Mouse (Mus musculus): ENCODE measurements at regions not wholly inside any gene's neighbourhood (a gene's known extent, or its start where the extent isn't known, plus 50 kb on each side); places are given as distances from the start of the nearest gene placed in this dataset.

DNA sequence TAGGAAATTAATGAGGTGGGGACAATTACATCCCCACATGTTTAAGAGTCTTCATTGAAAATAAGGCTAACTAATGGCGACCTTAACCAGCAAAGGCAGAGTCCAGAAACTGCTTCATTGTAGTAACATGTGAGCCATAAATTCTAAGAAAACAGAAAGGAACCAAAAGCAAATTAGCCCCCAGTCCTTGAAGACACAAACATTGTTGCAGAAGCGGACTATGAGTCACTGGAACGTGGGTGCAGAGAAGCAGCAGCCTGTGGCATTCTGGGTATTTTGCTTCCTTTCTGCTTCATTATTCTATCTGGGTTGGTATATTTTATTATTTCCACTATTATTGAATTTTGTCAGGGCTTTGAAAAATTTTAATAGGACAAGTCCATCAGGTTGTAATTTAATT lies 78.6 kb upstream of the 1700024P04Rik start:
- Histone ChIP-seq H3K36me3 (replicated peaks; ENCODE audit: control insufficient read depth, insufficient read depth, low read depth, low read length) (no peaks in the 10 kb centered on the region), H3K9ac (replicated peaks; ENCODE audit: low read length) (no peak overlapping the region), H3K4me3 (ENCODE audit: low read depth, low read length) (no peak overlapping the region)

DNA sequence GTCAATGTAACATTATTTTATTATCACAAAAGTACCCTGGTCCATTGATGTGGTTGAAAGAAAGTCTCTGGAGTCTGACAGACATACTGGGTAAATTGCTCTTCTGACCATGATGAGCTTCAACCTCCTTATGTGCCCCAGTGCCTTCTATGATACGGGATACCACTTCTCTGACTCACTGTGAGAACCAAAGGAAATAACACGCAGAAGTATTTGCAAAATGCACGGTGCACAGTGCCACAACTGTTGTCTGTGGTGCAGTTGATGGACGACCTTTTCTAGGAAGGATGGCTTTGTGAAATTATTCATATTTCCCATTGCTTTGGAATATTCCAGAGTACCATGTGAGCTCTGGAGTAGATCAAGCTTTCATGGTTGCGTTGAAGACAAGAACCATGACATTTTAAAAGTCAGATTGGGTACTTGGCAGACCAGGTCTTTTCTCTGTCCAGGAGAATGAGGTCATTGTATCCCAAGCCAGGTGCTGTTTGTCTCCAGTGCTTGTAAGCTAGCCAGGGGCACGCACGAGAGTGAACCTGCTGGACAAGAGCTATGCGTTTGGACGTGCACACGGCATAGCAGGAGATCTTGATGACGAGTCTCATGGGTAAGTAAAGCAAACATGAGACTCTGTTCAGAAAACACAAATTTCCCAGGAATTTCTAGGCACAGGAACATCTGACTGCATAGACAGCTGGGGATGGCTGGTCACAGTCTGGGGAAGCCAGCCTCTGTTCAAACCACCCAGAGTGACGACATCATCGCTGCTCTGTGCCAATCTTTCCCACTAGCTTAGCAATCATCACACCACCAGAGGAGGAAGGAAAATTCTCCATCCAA lies 74.0 kb upstream of the 1700024P04Rik start:
- Histone ChIP-seq H3K4me3 (ENCODE audit: low read depth, low read length) (no peak overlapping the region), H3K36me3 (replicated peaks; ENCODE audit: control insufficient read depth, insufficient read depth, low read depth, low read length) (no peaks in the 10 kb centered on the region), H3K9me3 (replicated peaks; ENCODE audit: control insufficient read depth, low read length) (no peaks in the 10 kb centered on the region), H3K4me2 (ENCODE audit: low read depth, low read length) (no peak overlapping the region), H3K9ac (replicated peaks; ENCODE audit: low read length) (no peak overlapping the region), H3K4me1 (ENCODE audit: control insufficient read depth, insufficient read depth, low read length) (no peaks in the 10 kb centered on the region), H3K27ac (replicated peaks; ENCODE audit: low read depth, low read length) (no peak overlapping the region), H3K27me3 (ENCODE audit: control insufficient read depth, insufficient read depth, low read length) (no peaks in the 10 kb centered on the region)
- 83% methylated on average over 13 of the region's 13 CpGs for WGBS
- ATAC-seq (replicated peaks; ENCODE audit: insufficient number of reproducible peaks, low FRiP score, low TSS enrichment, low read depth) (no peak), DNase-seq (ENCODE audit: low spot score) (no peak)

More for the DNA sequence above, 78.6 kb upstream of the 1700024P04Rik start:
- Histone ChIP-seq H3K27ac (replicated peaks; ENCODE audit: low read depth, low read length) (no peak overlapping the region), H3K27me3 (ENCODE audit: control insufficient read depth, insufficient read depth, low read length) (no peaks in the 10 kb centered on the region), H3K4me1 (ENCODE audit: control insufficient read depth, insufficient read depth, low read length) (no peaks in the 10 kb centered on the region), H3K9me3 (replicated peaks; ENCODE audit: control insufficient read depth, low read length) (no peaks in the 10 kb centered on the region), H3K4me2 (ENCODE audit: low read depth, low read length) (no peak overlapping the region)
- ATAC-seq (replicated peaks; ENCODE audit: insufficient number of reproducible peaks, low FRiP score, low TSS enrichment, low read depth) (no peak), DNase-seq (ENCODE audit: low spot score) (no peak)
- WGBS = 70% methylated on average over 3 of the region's 3 CpGs

DNA sequence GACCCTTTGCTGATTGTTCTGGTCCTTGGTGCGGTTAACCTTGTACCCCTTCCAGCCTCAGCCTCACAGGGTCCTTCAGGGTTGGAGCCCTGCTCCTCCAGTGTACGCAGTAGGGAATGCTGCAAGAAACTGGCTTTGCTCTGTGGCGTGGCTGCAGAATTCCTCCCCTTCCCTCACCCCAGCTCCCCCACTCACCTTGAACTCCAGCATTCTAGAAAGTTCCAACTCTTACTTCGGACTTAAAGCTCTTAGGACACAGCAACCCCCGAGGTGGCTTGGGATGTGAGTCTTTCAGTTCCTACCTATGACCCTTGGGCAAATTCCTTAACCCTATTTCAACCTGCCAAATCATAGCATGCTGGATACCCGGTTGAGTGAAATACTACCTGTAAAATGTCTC lies 73.3 kb upstream of the 1700024P04Rik start:
- Histone ChIP-seq H3K27me3 (ENCODE audit: control insufficient read depth, insufficient read depth, low read length) (no peaks in the 10 kb centered on the region), H3K9me3 (replicated peaks; ENCODE audit: control insufficient read depth, low read length) (no peaks in the 10 kb centered on the region), H3K4me1 (ENCODE audit: control insufficient read depth, insufficient read depth, low read length) (no peaks in the 10 kb centered on the region), H3K27ac (replicated peaks; ENCODE audit: low read depth, low read length) (no peak overlapping the region), H3K9ac (replicated peaks; ENCODE audit: low read length) (no peak overlapping the region), H3K4me2 (ENCODE audit: low read depth, low read length) (no peak overlapping the region), H3K36me3 (replicated peaks; ENCODE audit: control insufficient read depth, insufficient read depth, low read depth, low read length) (no peaks in the 10 kb centered on the region), H3K4me3 (ENCODE audit: low read depth, low read length) (no peak overlapping the region)
- ATAC-seq (replicated peaks; ENCODE audit: insufficient number of reproducible peaks, low FRiP score, low TSS enrichment, low read depth) = no peak
- no peak for DNase-seq (ENCODE audit: low spot score)
- WGBS = 76% methylated on average over 6 of the region's 6 CpGs

DNA sequence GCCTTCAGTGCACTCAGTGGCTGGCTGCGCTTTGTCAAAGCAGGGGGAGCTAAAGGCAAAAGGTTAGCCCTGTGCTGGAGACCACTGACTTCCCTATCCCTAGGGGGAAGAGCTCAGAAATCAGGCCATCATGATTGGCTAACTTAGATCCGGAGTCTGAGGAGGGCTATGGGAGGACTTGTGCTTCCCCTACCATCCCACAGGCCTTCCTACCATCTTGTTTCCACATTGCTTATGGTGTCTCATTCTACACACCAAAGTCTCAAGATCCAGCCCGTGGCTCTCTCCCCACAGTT lies 72.9 kb upstream of the 1700024P04Rik start:
- DNase-seq (ENCODE audit: low spot score) (no peak), ATAC-seq (replicated peaks; ENCODE audit: insufficient number of reproducible peaks, low FRiP score, low TSS enrichment, low read depth) (no peak)
- Histone ChIP-seq H3K36me3 (replicated peaks; ENCODE audit: control insufficient read depth, insufficient read depth, low read depth, low read length) (no peaks in the 10 kb centered on the region), H3K27ac (replicated peaks; ENCODE audit: low read depth, low read length) (no peak overlapping the region), H3K4me2 (ENCODE audit: low read depth, low read length) (no peak overlapping the region), H3K27me3 (ENCODE audit: control insufficient read depth, insufficient read depth, low read length) (no peaks in the 10 kb centered on the region), H3K9me3 (replicated peaks; ENCODE audit: control insufficient read depth, low read length) (no peaks in the 10 kb centered on the region), H3K9ac (replicated peaks; ENCODE audit: low read length) (no peak overlapping the region), H3K4me1 (ENCODE audit: control insufficient read depth, insufficient read depth, low read length) (no peaks in the 10 kb centered on the region), H3K4me3 (ENCODE audit: low read depth, low read length) (no peak overlapping the region)
- WGBS = 61% methylated on average over 3 of the region's 3 CpGs

DNA sequence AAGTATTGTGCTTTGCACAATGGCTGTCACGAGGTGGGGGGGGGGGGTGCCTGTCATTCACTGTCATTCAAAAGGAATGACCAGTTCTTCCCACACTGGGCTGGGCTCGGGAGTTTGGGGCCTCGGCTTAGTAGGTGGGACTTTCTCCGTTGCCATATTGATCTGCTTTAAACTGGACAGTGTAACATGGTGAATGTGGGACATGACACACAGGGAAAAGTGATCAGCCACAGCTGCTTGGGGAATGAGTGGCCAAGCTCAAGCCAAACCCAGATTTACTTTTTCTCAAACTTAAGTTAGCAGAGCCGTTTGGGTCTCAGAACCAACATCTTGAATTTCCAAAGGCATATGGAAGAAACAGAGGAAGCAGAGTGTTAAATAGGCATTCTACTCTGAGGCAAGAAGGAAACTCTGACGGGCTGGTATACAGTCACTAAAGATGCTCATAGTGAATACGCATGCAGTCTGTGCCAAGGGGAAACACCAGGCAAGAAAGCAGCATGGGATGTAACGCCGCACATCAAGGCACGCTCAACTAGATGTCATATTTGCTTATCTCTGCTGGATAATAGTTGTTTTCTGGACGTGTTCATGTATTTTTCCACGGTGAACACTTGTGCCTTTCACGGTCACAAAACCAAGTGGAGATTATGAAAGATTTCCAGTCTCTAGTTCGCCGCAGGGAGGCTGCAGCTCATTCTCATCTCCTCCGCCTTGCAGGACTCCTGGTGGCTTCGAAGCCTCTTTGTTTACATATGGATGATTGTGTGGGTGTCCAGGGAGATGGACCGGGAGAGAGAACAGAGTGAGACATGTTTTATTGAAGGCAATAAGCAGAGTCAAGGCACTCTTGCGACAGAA lies 72.3 kb upstream of the 1700024P04Rik start:
- no peaks in the 10 kb centered on the region for H3K9me3 ChIP-seq (replicated peaks; ENCODE audit: control insufficient read depth, low read length)
- DNase-seq (ENCODE audit: low spot score) (no peak), ATAC-seq (replicated peaks; ENCODE audit: insufficient number of reproducible peaks, low FRiP score, low TSS enrichment, low read depth) (no peak)
- no peaks in the 10 kb centered on the region for H3K36me3 ChIP-seq (replicated peaks; ENCODE audit: control insufficient read depth, insufficient read depth, low read depth, low read length)
- H3K27me3 ChIP-seq (ENCODE audit: control insufficient read depth, insufficient read depth, low read length) = no peaks in the 10 kb centered on the region
- no peaks in the 10 kb centered on the region for H3K4me1 ChIP-seq (ENCODE audit: control insufficient read depth, insufficient read depth, low read length)
- H3K27ac ChIP-seq (replicated peaks; ENCODE audit: low read depth, low read length) = no peak overlapping the region
- no peak overlapping the region for H3K4me2 ChIP-seq (ENCODE audit: low read depth, low read length)
- H3K4me3 ChIP-seq (ENCODE audit: low read depth, low read length) = no peak overlapping the region
- WGBS = 80% methylated on average over 19 of the region's 19 CpGs
- H3K9ac ChIP-seq (replicated peaks; ENCODE audit: low read length) = no peak overlapping the region

DNA sequence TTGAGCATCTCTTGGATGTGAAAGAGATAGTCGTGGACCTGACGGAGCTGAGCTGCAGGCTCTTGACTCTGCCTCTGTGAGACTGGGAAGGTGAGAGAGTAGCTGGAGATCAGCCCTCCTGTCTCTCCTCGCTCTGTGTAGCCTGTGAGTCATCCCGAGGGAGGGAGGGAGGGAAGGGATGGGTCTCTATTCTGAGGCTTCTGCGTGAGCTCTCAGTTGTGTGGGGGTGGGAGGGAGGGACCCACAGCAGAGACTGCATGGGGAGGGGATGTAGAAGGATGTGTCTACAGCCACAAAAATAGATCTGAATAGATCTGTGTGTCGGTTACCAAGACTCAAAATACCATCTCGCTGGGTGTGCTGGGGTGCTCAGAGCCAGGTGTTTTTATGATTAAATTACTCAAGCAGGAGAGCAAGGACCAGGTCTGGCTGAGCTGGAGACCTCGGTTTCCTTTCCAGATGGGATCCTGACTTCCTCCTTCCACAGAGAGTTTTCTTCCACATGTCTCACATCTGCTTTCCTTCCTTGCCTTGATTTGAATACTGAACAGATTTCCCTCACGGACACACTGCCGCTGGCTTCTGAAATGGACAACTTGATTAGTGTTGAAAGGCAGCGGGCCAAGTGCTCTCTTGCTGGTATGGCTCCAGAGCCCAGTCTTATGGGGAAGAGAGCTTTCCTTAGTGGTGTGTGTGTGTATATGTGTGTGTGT lies 71.4 kb upstream of the 1700024P04Rik start:
- Histone ChIP-seq H3K9me3 (replicated peaks; ENCODE audit: control insufficient read depth, low read length) (no peaks in the 10 kb centered on the region), H3K36me3 (replicated peaks; ENCODE audit: control insufficient read depth, insufficient read depth, low read depth, low read length) (no peaks in the 10 kb centered on the region), H3K27ac (replicated peaks; ENCODE audit: low read depth, low read length) (no peak overlapping the region), H3K4me1 (ENCODE audit: control insufficient read depth, insufficient read depth, low read length) (no peaks in the 10 kb centered on the region), H3K9ac (replicated peaks; ENCODE audit: low read length) (no peak overlapping the region), H3K27me3 (ENCODE audit: control insufficient read depth, insufficient read depth, low read length) (no peaks in the 10 kb centered on the region), H3K4me2 (ENCODE audit: low read depth, low read length) (no peak overlapping the region), H3K4me3 (ENCODE audit: low read depth, low read length) (no peak overlapping the region)
- ATAC-seq (replicated peaks; ENCODE audit: insufficient number of reproducible peaks, low FRiP score, low TSS enrichment, low read depth) = 0 out of 2 replicates have a peak, but pooled peaks have one; percentile 34
- WGBS = 41% methylated on average over 11 of the region's 11 CpGs
- peak; percentile 31 for DNase-seq (ENCODE audit: low spot score)

DNA sequence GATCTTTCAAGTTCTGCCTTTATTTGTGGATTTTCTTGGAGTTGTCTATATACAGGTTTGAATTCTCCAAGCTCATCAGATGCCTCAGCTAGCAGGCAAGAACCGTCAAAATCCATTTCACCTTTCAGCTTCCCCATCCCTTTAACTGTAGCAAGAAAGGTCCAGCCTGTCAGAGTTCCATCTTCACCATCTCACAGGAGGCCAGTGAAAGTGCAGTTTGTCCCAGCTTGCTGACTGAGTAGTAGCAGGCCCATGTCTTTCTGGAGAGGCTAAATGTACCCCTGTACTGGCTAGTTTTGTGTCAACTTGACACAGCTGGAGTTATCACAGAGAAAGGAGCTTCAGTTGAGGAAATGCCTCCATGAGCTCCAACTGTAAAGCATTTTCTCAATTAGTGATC lies 67.7 kb upstream of the 1700024P04Rik start:
- no peaks in the 10 kb centered on the region for H3K36me3 ChIP-seq (replicated peaks; ENCODE audit: control insufficient read depth, insufficient read depth, low read depth, low read length)
- no peaks in the 10 kb centered on the region for H3K9me3 ChIP-seq (replicated peaks; ENCODE audit: control insufficient read depth, low read length)
- H3K4me1 ChIP-seq (ENCODE audit: control insufficient read depth, insufficient read depth, low read length) = no peaks in the 10 kb centered on the region
- H3K9ac ChIP-seq (replicated peaks; ENCODE audit: low read length) = no peak overlapping the region
- ATAC-seq (replicated peaks; ENCODE audit: insufficient number of reproducible peaks, low FRiP score, low TSS enrichment, low read depth) (no peak), DNase-seq (ENCODE audit: low spot score) (no peak)
- H3K4me3 ChIP-seq (ENCODE audit: low read depth, low read length) = no peak overlapping the region
- no peak overlapping the region for H3K27ac ChIP-seq (replicated peaks; ENCODE audit: low read depth, low read length)
- WGBS = 85% methylated on average over 1 of the region's 1 CpGs
- no peaks in the 10 kb centered on the region for H3K27me3 ChIP-seq (ENCODE audit: control insufficient read depth, insufficient read depth, low read length)
- no peak overlapping the region for H3K4me2 ChIP-seq (ENCODE audit: low read depth, low read length)
